Comparison of ENCODE assay signal across 14 mouse cellular contexts in genomic region chr13:48384901-48385300, GRCm38 (mm10).
DNase-seq lines count a peak whose midpoint lies in the region; ATAC-seq and TF ChIP-seq lines count a peak whose summit lies in the region.
"Had no signal": no experiment of that assay in that cellular context is flagged by ENCODE, and none has a peak within 500 bp of the region (broad histone marks: within the 10 kb centered on the region; RNA-seq: fewer than 3 reads in every experiment).

No protein-coding gene starts in this region.

- H3K4me3 ChIP-seq in neural tube, embryonic 11.5 days (ENCODE audit: low read depth, low read length), result no peak overlapping the region
- no peak overlapping the region for H3K4me3 ChIP-seq in hindbrain, embryonic 11.5 days (ENCODE audit: low read depth, low read length)
- H3K4me3 ChIP-seq in midbrain, embryonic 16.5 days (ENCODE audit: low read depth, low read length), result no peak overlapping the region
- H3K4me3 ChIP-seq in left cerebral cortex, adult 2 months, result no peak overlapping the region
- H3K4me3 ChIP-seq: heart, adult 2 months; liver, embryonic 12.5 days; megakaryocyte, embryonic 14.5 days had no signal

- H3K4me2 ChIP-seq in neural tube, embryonic 11.5 days (ENCODE audit: low read depth), result no peak overlapping the region
- H3K4me2 ChIP-seq in hindbrain, embryonic 11.5 days (replicated peaks; ENCODE audit: low read depth, low read length), result no peak overlapping the region
- peak overlapping the region; percentile 13; the same call in 1 of the 2 replicates for H3K4me2 ChIP-seq in midbrain, embryonic 16.5 days (ENCODE audit: low read length)
- H3K4me2 ChIP-seq: liver, embryonic 12.5 days had no signal

- ATAC-seq in neural tube, embryonic 11.5 days (ENCODE audit: insufficient read depth, low FRiP score, low TSS enrichment), result no peak
- ATAC-seq in hindbrain, embryonic 11.5 days (ENCODE audit: low FRiP score), result no peak
- ATAC-seq in midbrain, embryonic 16.5 days, result no peak
- ATAC-seq: intestine, postnatal 0 days; liver, embryonic 12.5 days had no signal

- H3K36me3 ChIP-seq in neural tube, embryonic 11.5 days (ENCODE audit: control insufficient read depth, insufficient read depth, low read length), result no peaks in the 10 kb centered on the region
- no peaks in the 10 kb centered on the region for H3K36me3 ChIP-seq in hindbrain, embryonic 11.5 days (ENCODE audit: control insufficient read depth, insufficient read depth, low read length)
- H3K36me3 ChIP-seq in midbrain, embryonic 16.5 days (ENCODE audit: control insufficient read depth, insufficient read depth, low read length), result no peaks in the 10 kb centered on the region
- H3K36me3 ChIP-seq: liver, embryonic 12.5 days had no signal

- peak; percentile 39 for DNase-seq in neural tube, embryonic 11.5 days (ENCODE audit: low spot score)
- DNase-seq in neural tube, embryonic 10.5 days (ENCODE audit: extremely low spot score, low spot score), result no peak
- DNase-seq in hindbrain, embryonic 11.5 days (ENCODE audit: low spot score), result no peak
- DNase-seq in adrenal gland, postnatal 36 days, result no peak
- DNase-seq in left cerebral cortex, adult 2 months (ENCODE audit: extremely low spot score in 1 of 2, low spot score in 2 of 2), result no peak
- DNase-seq in ovary, adult 18-20 months (ENCODE audit: low spot score), result no peak
- DNase-seq: cerebellum, adult 8-10 months; heart, adult 2 months; heart, postnatal 14 days; right cerebral cortex, postnatal 25 days had no signal

- no peak overlapping the region for H3K9ac ChIP-seq in neural tube, embryonic 11.5 days (ENCODE audit: low read length)
- no peak overlapping the region for H3K9ac ChIP-seq in hindbrain, embryonic 11.5 days (ENCODE audit: low read depth, low read length)
- no peak overlapping the region for H3K9ac ChIP-seq in midbrain, embryonic 16.5 days (ENCODE audit: low read depth, low read length)
- H3K9ac ChIP-seq: liver, embryonic 12.5 days had no signal

- H3K27ac ChIP-seq in neural tube, embryonic 11.5 days (ENCODE audit: low read depth, low read length), result no peak overlapping the region
- peak overlapping the region; percentile 54 for H3K27ac ChIP-seq in hindbrain, embryonic 11.5 days (ENCODE audit: low read depth, low read length)
- H3K27ac ChIP-seq in midbrain, embryonic 16.5 days (ENCODE audit: low read length), result peak overlapping the region; percentile 69
- no peak overlapping the region for H3K27ac ChIP-seq in left cerebral cortex, adult 2 months
- H3K27ac ChIP-seq: heart, adult 2 months; liver, embryonic 12.5 days had no signal

- no peaks in the 10 kb centered on the region for H3K27me3 ChIP-seq in neural tube, embryonic 11.5 days (ENCODE audit: control insufficient read depth, insufficient read depth, low read length)
- no peaks in the 10 kb centered on the region for H3K27me3 ChIP-seq in hindbrain, embryonic 11.5 days (ENCODE audit: control insufficient read depth, insufficient read depth, low read length)
- H3K27me3 ChIP-seq in midbrain, embryonic 16.5 days (ENCODE audit: control insufficient read depth, insufficient read depth, low read depth, low read length), result no peaks in the 10 kb centered on the region
- H3K27me3 ChIP-seq: liver, embryonic 12.5 days; megakaryocyte, embryonic 14.5 days had no signal

- no peaks in the 10 kb centered on the region for H3K4me1 ChIP-seq in neural tube, embryonic 11.5 days (ENCODE audit: control insufficient read depth, insufficient read depth, low read length)
- H3K4me1 ChIP-seq in hindbrain, embryonic 11.5 days (replicated peaks; ENCODE audit: control insufficient read depth, insufficient read depth, low read length), result no peaks in the 10 kb centered on the region
- peaks cover 18% of the 10 kb centered on the region for H3K4me1 ChIP-seq in midbrain, embryonic 16.5 days (ENCODE audit: control insufficient read depth, insufficient read depth, low read length)
- H3K4me1 ChIP-seq: liver, embryonic 12.5 days; megakaryocyte, embryonic 14.5 days had no signal

- intact Hi-C loops in left cerebral cortex, adult 2 months (cut with DNase I), result no loop called here

- no peaks in the 10 kb centered on the region for H3K9me3 ChIP-seq in neural tube, embryonic 11.5 days (ENCODE audit: control insufficient read depth, low read length)
- no peaks in the 10 kb centered on the region for H3K9me3 ChIP-seq in hindbrain, embryonic 11.5 days (ENCODE audit: control insufficient read depth, low read length)
- no peaks in the 10 kb centered on the region for H3K9me3 ChIP-seq in midbrain, embryonic 16.5 days (replicated peaks; ENCODE audit: control insufficient read depth, low read length, poor library complexity, severe bottlenecking)
- H3K9me3 ChIP-seq: liver, embryonic 12.5 days; megakaryocyte, embryonic 14.5 days had no signal

- WGBS in neural tube, embryonic 11.5 days, result 47% methylated on average over 11 of the region's 11 CpGs
- WGBS in hindbrain, embryonic 11.5 days, result 71% methylated on average over 11 of the region's 11 CpGs
- 34% methylated on average over 11 of the region's 11 CpGs for WGBS in midbrain, embryonic 16.5 days

- TF ChIP-seq CTCF in left cerebral cortex, adult 2 months (IDR thresholded peaks at IDR 0.05), result no peak

Comparison
In these comparisons a context has a peak if more than half of its experiments do, and no peak if none do; other contexts are left out.
1. H3K27ac ChIP-seq: peak in hindbrain, embryonic 11.5 days (single experiment) and midbrain, embryonic 16.5 days (single experiment); none in neural tube, embryonic 11.5 days (single experiment) and left cerebral cortex, adult 2 months (single experiment).